Mouse (Mus musculus): ENCODE results near the gene Csrnp1.

The Csrnp1 gene

DNA sequence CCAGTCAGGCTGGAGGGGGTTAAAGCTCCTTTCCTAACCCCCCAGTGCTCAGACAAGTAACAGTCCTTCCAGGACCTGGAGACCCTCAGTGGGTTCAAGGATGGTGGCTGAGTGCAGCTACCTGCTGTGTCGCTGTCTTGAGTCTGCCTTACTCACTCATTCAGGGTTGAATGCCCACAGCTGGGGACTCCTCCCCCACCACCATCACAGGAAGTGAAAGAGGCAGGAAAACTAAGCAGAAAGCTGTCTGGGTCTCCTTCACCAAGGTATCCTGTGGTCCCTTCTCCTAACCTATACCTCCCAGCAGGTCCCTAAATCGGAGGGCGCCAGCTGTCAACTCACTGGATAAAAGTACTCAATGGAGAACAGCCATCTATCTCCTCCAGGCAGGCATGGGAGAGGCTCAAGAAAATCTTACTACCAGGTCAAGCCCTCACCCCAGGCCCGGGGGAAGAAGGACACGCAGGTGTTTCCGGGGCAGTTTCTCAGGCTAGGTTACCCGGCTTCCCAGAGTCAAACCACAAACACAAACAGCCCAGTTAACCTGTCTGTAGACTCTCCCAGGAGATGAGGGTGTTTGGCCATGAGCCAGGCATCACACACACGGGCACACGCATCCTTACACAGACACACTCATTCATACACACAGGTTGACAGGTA lies 6.2 kb downstream of the Csrnp1 start:
- no peak for DNase-seq (ENCODE audit: low read depth, low spot score)

DNA sequence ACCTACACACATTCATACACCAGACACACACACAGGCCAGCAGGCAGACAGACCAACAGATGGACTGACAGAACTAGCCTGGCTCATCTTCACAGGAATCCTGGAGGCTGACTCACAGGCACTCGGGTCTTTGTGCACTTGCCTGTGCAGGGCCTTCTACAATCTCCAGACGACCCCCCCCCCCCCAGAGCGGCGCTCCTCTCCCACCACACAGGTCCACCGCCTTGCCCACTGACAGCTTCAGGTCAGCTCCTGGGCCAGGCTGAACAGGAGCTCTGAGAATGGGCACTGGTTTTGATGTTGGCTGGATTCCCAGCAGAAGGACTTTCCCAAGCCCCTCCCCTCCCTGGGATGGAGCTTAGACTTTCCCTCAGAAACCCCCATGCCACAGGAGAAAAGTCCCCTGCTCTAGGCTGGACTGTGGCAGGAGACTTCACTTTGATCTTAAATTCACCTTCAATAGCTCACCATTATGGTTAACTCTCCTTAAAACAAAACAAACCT lies 6.8 kb downstream of the Csrnp1 start:
- DNase-seq (ENCODE audit: low read depth, low spot score), result no peak

- DNase-seq (ENCODE audit: low read depth, low spot score), result no peak
Observed at GRCm38 (mm10) chr9:119976704-119977556, 7.5 kb downstream of the Csrnp1 start.

DNA sequence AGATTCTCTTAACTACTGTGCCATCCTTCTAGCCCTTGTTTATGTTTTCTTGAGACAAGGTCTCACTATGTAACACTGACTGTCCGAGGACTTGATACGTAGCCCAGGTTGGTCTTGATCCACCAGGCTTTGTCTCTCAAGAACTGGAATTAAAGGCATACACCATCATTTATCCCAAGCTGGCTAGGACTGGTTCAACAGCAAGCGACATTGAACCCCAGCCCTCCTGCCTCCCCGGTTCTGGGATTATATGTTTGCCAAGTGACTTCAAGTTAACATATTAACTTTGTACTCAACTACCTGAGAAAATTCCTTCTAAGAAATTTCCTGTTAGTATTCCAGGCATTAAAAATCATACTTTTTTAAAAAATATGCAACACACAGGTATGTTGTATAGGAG lies 9.2 kb downstream of the Csrnp1 start:
- no peak for DNase-seq (ENCODE audit: low read depth, low spot score)

DNA sequence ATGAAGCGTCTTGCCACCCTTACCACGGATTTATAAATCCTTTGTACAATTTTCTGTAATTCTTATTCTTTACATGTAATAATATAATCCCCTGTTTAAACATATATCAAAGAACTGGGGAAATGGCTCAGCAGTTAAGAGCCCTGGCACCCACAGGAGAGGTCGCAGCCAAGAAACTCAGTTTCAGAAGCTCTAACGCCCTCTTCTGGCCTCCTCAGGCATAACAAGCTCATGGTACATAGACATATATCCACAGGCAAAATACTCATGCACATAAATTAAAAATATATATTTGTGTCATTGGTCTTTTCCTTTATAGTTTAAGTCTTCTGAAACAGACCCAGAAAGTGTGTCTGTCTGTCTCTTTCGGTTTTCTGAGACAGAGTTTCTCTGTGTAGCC lies 9.8 kb downstream of the Csrnp1 start:
- no peak for DNase-seq (ENCODE audit: low read depth, low spot score)

- DNase-seq (ENCODE audit: low read depth, low spot score), result no peak
Observed at GRCm38 (mm10) chr9:119973869-119974520, 10.5 kb downstream of the Csrnp1 start.

DNA sequence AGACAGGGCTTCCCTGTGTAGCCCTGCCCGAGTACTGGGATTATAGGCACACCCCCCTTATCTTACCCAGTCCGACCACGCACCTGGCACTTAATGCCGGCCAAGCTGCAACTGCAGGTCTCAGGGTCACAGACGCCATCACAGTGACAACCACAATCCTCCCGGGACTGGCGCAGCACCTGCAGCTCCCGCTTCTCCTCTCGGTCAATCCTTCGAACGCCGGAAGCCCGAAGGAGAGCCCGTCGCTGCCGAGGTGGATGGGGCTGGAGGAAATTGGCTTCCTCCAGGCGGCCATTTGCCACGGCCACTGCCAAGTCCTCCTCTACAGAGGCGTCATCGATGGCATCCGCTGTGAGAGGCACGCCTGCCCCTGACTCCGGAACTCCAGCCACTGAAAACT lies 11.2 kb downstream of the Csrnp1 start:
- DNase-seq (ENCODE audit: low read depth, low spot score), result no peak

- DNase-seq (ENCODE audit: low read depth, low spot score), result no peak
Observed at GRCm38 (mm10) chr9:119972582-119972981, 11.9 kb downstream of the Csrnp1 start.

DNA sequence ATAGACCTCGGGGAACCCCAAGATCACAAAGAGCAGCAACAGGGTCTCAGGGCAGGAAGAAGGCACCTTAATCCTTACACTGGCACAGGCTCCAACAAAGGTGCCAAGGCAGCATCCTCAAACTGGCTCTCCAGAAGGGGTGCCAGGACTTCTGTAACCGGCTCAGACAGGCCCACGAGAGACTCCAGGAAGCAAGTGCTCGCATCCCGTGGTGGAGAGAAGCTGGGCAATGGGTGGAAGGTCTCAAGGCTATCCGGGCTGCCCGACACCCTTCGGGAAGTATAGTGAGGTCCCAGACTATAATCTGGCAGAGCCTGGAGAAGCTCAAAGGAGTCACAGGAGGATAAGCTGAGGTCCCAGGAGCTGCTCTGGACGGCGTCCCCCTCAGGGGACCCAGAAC lies 12.3 kb downstream of the Csrnp1 start:
- DNase-seq (ENCODE audit: low read depth, low spot score), result no peak

GRCm38 (mm10) chr9:119970763-119971656 lies 13.4 kb downstream of the Csrnp1 start:
- DNase-seq (ENCODE audit: low read depth, low spot score), result no peak

GRCm38 (mm10) chr9:119970221-119970620 lies 14.2 kb downstream of the Csrnp1 start:
- DNase-seq (ENCODE audit: low read depth, low spot score), result no peak

DNA sequence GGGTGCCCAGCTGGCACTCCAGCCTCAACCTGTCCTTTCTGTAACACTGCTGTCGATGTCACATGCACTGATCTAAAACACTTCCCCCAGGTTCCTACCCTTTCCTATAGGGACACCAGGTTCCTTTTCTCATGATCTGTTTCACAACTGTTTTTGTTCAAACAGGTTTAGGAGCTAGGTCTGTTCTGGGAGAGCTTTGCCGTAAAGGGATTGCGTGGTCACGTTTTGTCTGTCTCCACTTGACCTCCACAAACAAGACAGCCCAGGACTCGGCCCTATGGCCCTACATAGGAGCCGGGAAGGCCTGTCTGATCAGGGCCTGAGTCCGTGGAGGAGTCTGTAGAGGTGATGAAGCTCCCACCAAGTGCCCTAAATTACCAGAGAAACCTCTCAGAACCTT lies 14.6 kb downstream of the Csrnp1 start:
- no peak for DNase-seq (ENCODE audit: low read depth, low spot score)

GRCm38 (mm10) chr9:119966221-119966910 lies 18.1 kb downstream of the Csrnp1 start:
- DNase-seq (ENCODE audit: low read depth, low spot score), result no peak

DNA sequence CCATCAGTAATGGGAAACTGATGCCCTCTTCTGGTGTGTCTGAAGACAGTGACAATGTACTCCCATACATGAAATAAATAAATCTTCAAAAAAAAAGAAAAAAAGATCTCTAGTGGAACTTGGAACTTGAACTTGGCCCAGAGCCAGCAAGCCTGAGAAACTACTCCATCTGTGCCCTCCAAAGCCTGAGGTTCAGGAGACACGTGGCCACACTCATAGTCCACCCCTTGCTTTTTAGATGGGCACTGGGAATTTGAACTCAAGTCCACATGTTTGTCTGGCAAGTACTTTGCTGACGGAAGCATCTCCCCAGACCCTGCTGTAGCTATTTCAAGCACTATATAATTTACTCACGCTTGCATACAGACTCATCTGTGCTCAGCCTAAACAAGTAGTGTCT lies 19.3 kb downstream of the Csrnp1 start:
- DNase-seq (ENCODE audit: low read depth, low spot score), result no peak

- DNase-seq (ENCODE audit: low read depth, low spot score), result no peak
Observed at GRCm38 (mm10) chr9:119964206-119964605, 20.3 kb downstream of the Csrnp1 start.

GRCm38 (mm10) chr9:119962987-119963667 lies 21.3 kb downstream of the Csrnp1 start:
- no peak for DNase-seq (ENCODE audit: low read depth, low spot score)

DNA sequence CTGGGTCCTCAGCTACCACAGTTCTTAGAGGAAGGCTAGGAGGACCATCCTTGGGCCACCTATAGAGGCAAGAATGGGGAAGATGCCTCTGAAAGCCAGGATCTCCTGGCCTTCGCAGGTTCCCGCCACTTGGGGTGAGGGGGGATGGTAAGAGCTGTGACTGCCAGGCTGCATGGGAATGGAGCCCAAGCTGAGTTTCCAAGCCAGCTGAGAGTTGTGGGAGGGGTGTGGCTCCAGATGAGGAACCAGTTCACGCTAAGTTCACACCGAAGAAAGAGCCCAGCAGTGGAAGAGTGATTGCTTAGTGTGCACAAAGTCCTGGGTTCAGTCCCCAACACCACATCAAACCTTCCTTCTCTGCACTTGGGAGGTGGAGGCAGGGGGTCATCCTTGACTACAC lies 22.2 kb downstream of the Csrnp1 start:
- DNase-seq (ENCODE audit: low read depth, low spot score), result no peak

DNA sequence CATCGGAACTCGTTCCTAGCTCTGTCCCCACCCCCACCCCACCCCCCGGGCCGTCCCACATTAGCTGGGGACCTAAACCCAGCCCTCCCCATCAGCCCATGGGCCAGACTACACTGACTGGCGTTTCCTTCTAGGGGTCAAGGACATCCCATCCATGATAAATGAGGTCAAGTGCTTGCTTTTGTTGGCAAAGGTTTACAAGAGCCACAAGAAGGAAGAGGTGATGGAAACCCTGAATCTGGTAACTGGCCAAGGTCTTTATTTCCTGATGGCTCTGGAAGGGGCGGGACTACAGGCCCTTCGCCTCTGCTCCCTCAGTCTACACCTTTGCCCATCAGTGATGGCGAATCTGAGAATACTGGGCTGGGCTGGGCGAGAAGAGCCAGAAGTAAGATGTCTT lies 25.6 kb downstream of the Csrnp1 start:
- DNase-seq (ENCODE audit: low read depth, low spot score), result no peak

GRCm38 (mm10) chr9:119951388-119951787 lies 33.1 kb downstream of the Csrnp1 start:
- DNase-seq (ENCODE audit: low read depth, low spot score), result no peak

DNA sequence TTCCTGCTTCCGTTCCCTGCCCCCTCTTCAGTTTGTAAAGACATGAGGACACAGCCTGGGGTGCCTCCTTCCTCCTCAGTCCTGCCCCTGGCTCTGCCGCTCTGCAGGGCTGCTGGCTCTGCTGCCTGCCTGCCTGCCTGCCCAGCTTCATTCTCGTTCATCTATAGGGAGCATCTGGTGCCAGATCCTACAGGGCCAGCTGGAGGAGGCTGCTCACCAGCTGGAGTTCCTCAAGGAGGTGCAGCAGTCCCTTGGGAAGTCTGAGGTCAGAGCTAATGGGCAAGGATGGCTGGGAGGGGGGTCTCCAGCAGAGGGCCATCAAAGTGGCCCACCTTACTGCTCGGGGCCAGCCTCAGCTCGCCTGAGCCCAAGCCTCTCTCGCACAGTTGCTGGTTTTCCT lies 34.0 kb downstream of the Csrnp1 start:
- no peak for DNase-seq (ENCODE audit: low read depth, low spot score)

All from c-Kit-negative CD71-positive TER-119-positive erythroid progenitor cells, embryonic 14.5 days (primary cell).